Mouse (Mus musculus): ENCODE data around the gene Eed.

Gene Eed

DNA sequence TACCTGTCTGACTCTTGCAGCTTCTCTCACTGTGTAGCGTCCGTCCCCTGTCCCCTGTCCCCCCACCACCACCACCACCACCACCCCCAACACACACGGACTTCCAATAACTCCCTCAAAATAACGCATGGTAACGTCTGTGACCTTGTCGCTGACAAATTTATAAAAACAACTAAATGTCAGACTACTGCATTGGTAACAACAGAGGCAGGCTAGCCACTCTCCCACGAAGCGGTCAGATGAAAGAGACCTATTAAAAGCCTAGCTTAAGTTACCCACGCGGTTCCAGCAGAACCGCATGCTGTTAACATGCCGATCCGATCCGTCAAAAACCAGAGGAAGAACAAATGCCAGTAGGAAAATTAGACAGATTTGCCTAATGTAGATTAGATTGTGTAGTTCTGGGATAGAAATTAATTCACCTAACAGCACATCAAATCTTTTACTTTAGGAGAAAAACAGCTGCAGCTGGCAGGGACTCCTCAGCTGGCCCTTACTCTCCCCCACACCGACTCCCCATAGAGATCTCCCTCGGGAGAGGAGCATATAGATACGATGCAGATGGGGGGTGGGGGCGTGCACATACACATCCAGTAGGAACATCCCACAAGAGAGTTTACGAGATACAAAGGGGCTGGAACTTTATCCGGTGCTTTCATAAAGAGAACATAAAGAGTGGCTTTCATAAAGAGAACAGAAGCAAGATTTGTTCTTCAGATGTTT is 71.7 kb downstream of the Eed start:
- ATAC-seq (ENCODE audit: low TSS enrichment), result no peak

DNA sequence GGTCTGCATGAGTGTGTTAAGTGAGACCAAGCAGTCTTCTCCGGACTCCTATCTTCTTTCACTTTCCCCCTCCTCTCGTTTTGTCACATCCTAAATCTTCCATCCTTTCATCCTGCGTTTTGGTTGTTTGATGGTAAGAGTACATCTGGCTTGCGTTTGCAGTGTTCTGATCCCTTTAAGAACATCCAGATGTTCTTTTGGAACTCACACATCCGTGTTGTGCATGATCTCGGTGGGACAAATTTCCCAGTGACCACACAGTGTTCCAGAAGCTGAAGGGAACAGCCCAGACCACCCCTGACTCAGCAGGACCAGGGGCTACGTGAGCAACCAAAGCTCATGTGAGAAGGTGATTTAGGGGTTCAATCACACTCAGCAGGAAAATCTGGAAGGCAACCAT is 72.4 kb downstream of the Eed start:
- ATAC-seq (ENCODE audit: low TSS enrichment), result no peak

DNA sequence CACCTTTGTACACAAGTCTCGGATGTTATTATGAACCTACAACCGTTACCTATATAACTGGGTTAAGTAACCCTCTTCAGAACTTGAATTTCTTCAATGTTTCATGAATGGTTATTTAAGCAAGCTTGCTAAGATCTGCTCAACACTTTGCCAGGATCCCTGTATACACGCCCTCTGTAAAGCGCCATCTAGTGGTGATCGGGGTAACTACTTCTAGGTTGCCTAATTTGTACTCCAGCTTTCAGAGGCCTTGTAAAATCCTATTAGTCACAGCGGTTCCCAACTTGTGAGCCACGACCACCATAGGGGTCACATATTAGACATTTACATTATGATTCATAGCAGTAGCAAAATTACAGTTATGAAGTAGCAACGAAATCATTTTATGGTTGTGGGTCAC is 72.8 kb downstream of the Eed start:
- peak; percentile 90 for ATAC-seq (ENCODE audit: low TSS enrichment)

All from frontal cortex, adult (tissue).